Mouse (Mus musculus) heart, embryonic 14.5 days (tissue): ENCODE data around the gene Calcoco1. TPM values are rescaled to one million over a fixed set of nuclear protein-coding genes. Genes with fewer than 3 reads are reported as not detected.

Experiments
- ATAC-seq: fragments of 200-750 bp; cut with Nextera tagmentation; 2 replicates; pipeline ENCODE4 v1.8.0; 2017; ENCODE audit warnings: low read depth, moderate TSS enrichment; ENCODE audit not compliant: insufficient number of reproducible peaks, insufficient read depth, low FRiP score
- H3K27ac ChIP-seq, 2 experiments: fragments of 200-500 bp in 1 of 2; fragments of 300-500 bp in 1 of 2; sonication (generic) in 1 of 2; replicated peaks in 1 of 2; 2 replicates each; pipeline ENCODE4 v1.5.1; 2012 to 2014; ENCODE audit warnings: low read depth in 2 of 2, low read length in 2 of 2, control low read depth in 1 of 2, mild to moderate bottlenecking in 1 of 2, mixed read lengths in 1 of 2; ENCODE audit not compliant: control insufficient read depth in 1 of 2, insufficient read depth in 1 of 2
- H3K27me3 ChIP-seq: fragments of 300-500 bp; sonication (generic); 2 replicates; pipeline ENCODE4 v1.6.1; 2014; ENCODE audit warnings: mild to moderate bottlenecking, low read length, control low read depth; ENCODE audit not compliant: control insufficient read depth, insufficient read depth
- H3K36me3 ChIP-seq: fragments of 300-500 bp; sonication (generic); 2 replicates; pipeline ENCODE4 v1.6.1; 2014; ENCODE audit warnings: mild to moderate bottlenecking, control low read depth, low read length, mixed read lengths; ENCODE audit not compliant: control insufficient read depth, insufficient read depth
- H3K4me1 ChIP-seq, 2 experiments: fragments of 200-500 bp in 1 of 2; fragments of 300-500 bp in 1 of 2; sonication (generic) in 1 of 2; 2 replicates each; pipeline ENCODE4 v1.6.1; 2012 to 2014; ENCODE audit warnings: low read length in 2 of 2, control low read depth in 1 of 2, mixed read lengths in 1 of 2; ENCODE audit not compliant: control insufficient read depth in 2 of 2, insufficient read depth in 2 of 2
- H3K4me2 ChIP-seq: fragments of 300-500 bp; sonication (generic); 2 replicates; pipeline ENCODE4 v1.6.1; 2014; ENCODE audit warnings: mild to moderate bottlenecking, low read length
- H3K4me3 ChIP-seq, 2 experiments: fragments of 200-500 bp in 1 of 2; fragments of 300-500 bp in 1 of 2; sonication (generic) in 1 of 2; 2 replicates each; pipeline ENCODE4 v1.5.1; 2012 to 2014; ENCODE audit warnings: low read length in 2 of 2, mild to moderate bottlenecking in 2 of 2, control low read depth in 1 of 2, low read depth in 1 of 2, moderate library complexity in 1 of 2; ENCODE audit not compliant: control insufficient read depth in 1 of 2, insufficient read depth in 1 of 2
- H3K9ac ChIP-seq: fragments of 300-500 bp; sonication (generic); 2 replicates; pipeline ENCODE4 v1.6.1; 2014; ENCODE audit warnings: mild to moderate bottlenecking, low read length
- H3K9me3 ChIP-seq: fragments of 300-500 bp; sonication (generic); 2 replicates; pipeline ENCODE4 v1.6.1; 2016; ENCODE audit warnings: low read length, control low read depth; ENCODE audit not compliant: control insufficient read depth
- WGBS: fragments of 180-500 bp; shearing (Covaris S2); extraction: QIAGEN DNeasy Blood & Tissue Kit; methylation state at CpG from one replicate; pipeline ENCODE4 v1.1.7; 2014; 5-methylcytosine and 5-hydroxymethylcytosine counted together
- polyA plus RNA-seq: library from polyadenylated mRNA; unstranded; fragments of >200 nt; fragmentation: Nextera tagmentation; extraction: Ambion mirVana; gene quantifications from 2 replicates; pipeline ENCODE4 v1.2.1, GENCODE M21; 2014

Gene Calcoco1
- polyA plus RNA-seq, 1 experiment from 2014 or later, result 66.5 TPM

GRCm38 (mm10) chr15:102692321-102692804 is 29.6 kb downstream of the Calcoco1 start:
- Histone ChIP-seq H3K4me1 (peaks cover 8 to 13% of the 10 kb centered on the region in 2 experiments), H3K9me3 (no peaks in the 10 kb centered on the region), H3K9ac (peak overlapping the region; percentile 63), H3K27ac (no peak overlapping the region), H3K4me2 (peak overlapping the region; percentile 90), H3K36me3 (no peaks in the 10 kb centered on the region), H3K27me3 (peaks cover 65% of the 10 kb centered on the region), H3K4me3 (peak overlapping the region; percentile 55 to 76)
- WGBS, result 2% methylated on average over 26 of the region's 26 CpGs
- no peak for ATAC-seq

DNA sequence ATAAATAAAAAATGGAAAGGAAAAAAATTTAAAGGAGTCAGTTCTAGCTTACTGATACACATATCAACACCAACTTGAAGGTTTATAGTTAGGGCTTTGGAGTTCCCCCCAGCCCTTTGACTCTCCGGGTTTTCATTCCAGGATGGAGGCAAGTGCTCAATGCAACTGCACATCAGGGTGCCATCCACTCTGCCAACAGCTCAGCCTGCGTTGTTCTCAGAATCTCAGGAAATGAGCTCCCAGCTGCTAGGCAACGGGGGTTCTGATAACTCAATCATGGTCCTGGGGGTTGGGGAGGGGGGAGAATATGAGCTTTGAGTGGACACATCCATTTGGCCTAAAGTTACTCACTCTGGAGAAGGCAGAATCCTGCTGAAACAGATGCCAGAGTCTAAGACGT is 36.2 kb downstream of the Calcoco1 start:
- no peak overlapping the region for H3K4me3 ChIP-seq
- H3K9ac ChIP-seq, result no peak overlapping the region
- ATAC-seq, result no peak
- 17% methylated on average over 4 of the region's 4 CpGs for WGBS
- H3K27ac ChIP-seq, result no peak overlapping the region
- no peaks in the 10 kb centered on the region for H3K9me3 ChIP-seq
- no peaks in the 10 kb centered on the region for H3K4me1 ChIP-seq
- no peak overlapping the region for H3K4me2 ChIP-seq
- no peaks in the 10 kb centered on the region for H3K36me3 ChIP-seq
- peaks cover 15% of the 10 kb centered on the region for H3K27me3 ChIP-seq

DNA sequence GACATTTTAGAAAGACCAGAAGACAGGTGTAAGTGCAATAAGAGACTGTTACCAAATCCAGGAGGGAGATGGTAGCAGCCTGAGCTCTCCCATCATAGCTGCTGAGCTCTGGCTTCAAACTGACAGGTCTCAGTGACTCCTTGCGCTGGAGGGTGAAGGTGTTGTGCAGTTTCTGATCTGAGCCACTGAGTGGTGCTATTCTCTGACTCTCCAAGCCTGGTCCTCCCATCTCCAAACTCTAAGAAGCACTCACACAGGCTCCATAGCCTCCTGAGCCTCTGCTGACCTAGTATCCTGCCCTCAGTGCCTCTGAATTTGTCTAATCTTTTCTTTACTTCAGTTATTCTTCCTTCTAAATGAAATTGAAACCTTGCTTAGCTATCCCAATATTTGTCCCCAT is 38.3 kb downstream of the Calcoco1 start:
- Histone ChIP-seq H3K4me3 (no peak overlapping the region), H3K27ac (no peak overlapping the region), H3K4me1 (no peaks in the 10 kb centered on the region), H3K27me3 (0 out of 2 replicates have a peak, but pooled peaks cover 4% of the 10 kb centered on the region), H3K4me2 (no peak overlapping the region), H3K9me3 (no peaks in the 10 kb centered on the region), H3K36me3 (no peaks in the 10 kb centered on the region), H3K9ac (no peak overlapping the region)
- no peak for ATAC-seq
- WGBS, result 20% methylated on average over 1 of the region's 1 CpGs

DNA sequence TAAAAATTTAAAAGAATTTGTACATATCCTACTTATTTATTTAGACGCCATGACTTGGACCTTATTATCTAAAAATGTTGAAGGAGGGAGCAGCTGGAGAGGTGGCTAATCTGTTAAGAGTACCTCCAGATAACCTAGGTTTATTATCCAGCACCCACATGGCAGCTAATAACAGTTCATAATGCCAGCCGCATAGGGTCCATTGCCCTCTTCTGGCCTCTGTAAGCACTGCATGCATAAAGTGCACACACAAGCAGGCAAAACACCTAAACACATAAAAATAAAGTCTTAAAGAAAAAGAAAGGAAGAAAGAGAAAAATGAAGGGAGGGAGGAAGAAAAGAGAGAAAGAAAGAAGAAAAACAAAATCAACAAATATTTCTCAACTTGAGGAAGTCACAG is 45.6 kb downstream of the Calcoco1 start:
- H3K36me3 ChIP-seq, result no peaks in the 10 kb centered on the region
- no peak overlapping the region for H3K4me2 ChIP-seq
- H3K9me3 ChIP-seq, result no peaks in the 10 kb centered on the region
- WGBS, result 93% methylated on average over 2 of the region's 2 CpGs
- no peak overlapping the region for H3K4me3 ChIP-seq
- no peak overlapping the region for H3K27ac ChIP-seq
- no peak overlapping the region for H3K9ac ChIP-seq
- no peaks in the 10 kb centered on the region for H3K27me3 ChIP-seq
- ATAC-seq, result no peak
- peaks cover 11 to 14% of the 10 kb centered on the region in 2 experiments for H3K4me1 ChIP-seq

DNA sequence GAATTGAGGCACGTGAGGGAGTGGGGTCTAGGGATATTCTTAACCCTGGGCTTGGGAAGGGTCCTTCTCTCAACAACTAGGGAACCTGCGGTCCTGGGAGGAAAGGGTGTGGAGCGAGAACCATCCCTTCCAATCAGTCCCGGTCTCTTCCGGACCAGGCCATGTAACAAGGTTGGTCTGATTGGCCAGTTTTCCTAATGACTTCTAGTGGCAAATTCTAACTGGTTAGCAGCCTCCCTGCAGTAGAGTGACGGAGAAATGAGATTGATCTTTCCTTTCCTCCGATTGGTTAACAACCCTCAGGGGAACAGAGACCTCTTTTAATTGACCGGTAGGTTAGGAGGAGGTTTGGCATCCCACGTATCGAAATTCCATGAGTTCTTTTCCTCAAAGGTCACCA is 48.4 kb downstream of the Calcoco1 start:
- Histone ChIP-seq H3K4me2 (peak overlapping the region; percentile 70), H3K27me3 (no peaks in the 10 kb centered on the region), H3K4me3 (peak overlapping the region; percentile 3 to 50; a peak in 3 of 4 replicates), H3K9ac (peak overlapping the region; percentile 57), H3K27ac (peak overlapping the region; percentile 75 to 98), H3K4me1 (peaks cover 14 to 22% of the 10 kb centered on the region in 2 experiments), H3K9me3 (no peaks in the 10 kb centered on the region), H3K36me3 (peaks cover 12% of the 10 kb centered on the region)
- ATAC-seq, result peak; percentile 7; the same call in 1 of the 2 replicates
- 2% methylated on average over 10 of the region's 10 CpGs for WGBS

- no peaks in the 10 kb centered on the region for H3K27me3 ChIP-seq
- ATAC-seq, result no peak
- peaks cover 14 to 22% of the 10 kb centered on the region in 2 experiments for H3K4me1 ChIP-seq
- peak within 1 kb of the TSS; percentile 94 to 98 for H3K27ac ChIP-seq
- no peaks in the 10 kb centered on the region for H3K9me3 ChIP-seq
- H3K36me3 ChIP-seq, result peaks cover 23% of the 10 kb centered on the region
- peak within 1 kb of the TSS; percentile 89 for H3K9ac ChIP-seq
- peak within 1 kb of the TSS; percentile 70 for H3K4me2 ChIP-seq
- peak within 1 kb of the TSS; percentile 50 to 51 for H3K4me3 ChIP-seq
- 6% methylated on average over 37 of the region's 37 CpGs for WGBS
Measured at GRCm38 (mm10) chr15:102672215-102673071, 49.5 kb downstream of the Calcoco1 start, which contains the start of gene Atp5g2. TSS of gene Atp5g2 (minus strand) at chr15:102672352.

DNA sequence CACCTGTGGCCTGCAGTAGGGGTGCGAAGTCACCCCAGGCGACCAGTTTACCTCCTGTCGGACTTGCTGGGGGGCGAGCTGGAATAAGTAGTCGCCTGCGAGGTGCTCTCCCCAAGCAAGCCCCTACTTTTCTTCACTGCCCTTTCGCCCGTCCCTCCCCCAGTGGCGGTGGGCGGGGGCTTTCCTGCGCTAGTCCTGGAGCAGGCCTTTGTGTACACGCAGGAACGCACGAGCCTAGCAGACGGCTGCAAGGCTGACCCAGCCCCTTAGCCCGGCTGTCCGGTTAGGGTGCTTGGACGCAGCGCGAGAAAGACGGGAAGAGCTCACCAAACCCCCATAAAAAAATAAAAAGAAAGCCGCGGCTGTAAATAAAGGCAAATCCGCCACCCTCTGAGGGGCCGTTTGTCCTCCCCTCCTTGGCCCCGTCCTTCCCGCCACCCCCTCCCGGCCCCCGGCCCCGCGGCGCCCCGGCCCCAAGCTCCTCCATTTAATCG is 50.2 kb downstream of the Calcoco1 start:
- no peaks in the 10 kb centered on the region for H3K27me3 ChIP-seq
- peaks cover 14 to 22% of the 10 kb centered on the region in 2 experiments for H3K4me1 ChIP-seq
- peak overlapping the region; percentile 94 to 98 for H3K27ac ChIP-seq
- H3K4me3 ChIP-seq, result peak overlapping the region; percentile 50 to 51
- WGBS, result under 1% methylated on average over 28 of the region's 34 CpGs
- H3K9ac ChIP-seq, result peak overlapping the region; percentile 89
- peaks cover 30% of the 10 kb centered on the region for H3K36me3 ChIP-seq
- peak; percentile 66 for ATAC-seq
- peak overlapping the region; percentile 70 for H3K4me2 ChIP-seq
- H3K9me3 ChIP-seq, result no peaks in the 10 kb centered on the region
